Mouse (Mus musculus) MEL (cell line): ENCODE data around the gene Ehmt2. TPM values are rescaled to one million over a fixed set of nuclear protein-coding genes. Genes with fewer than 3 reads are reported as not detected.

ENCODE experiments used
- DNase-seq: peaks from one replicate; pipeline ENCODE4 v3.0.0; 2011; ENCODE audit warnings: low read depth, low spot score
- H3K27ac ChIP-seq: 2 replicates; pipeline ENCODE4 v1.5.1; 2012; ENCODE audit warnings: low read depth, mild to moderate bottlenecking, control low read depth, low read length, moderate library complexity; ENCODE audit not compliant: control insufficient read depth
- H3K27me3 ChIP-seq, 2 experiments: fragments of 150-350 bp in 1 of 2; sonication (generic) in 1 of 2; 2 replicates each; pipeline ENCODE4 v1.6.1; 2012; ENCODE audit warnings: low read length in 2 of 2, mild to moderate bottlenecking in 2 of 2, improper control_type of control experiment in 1 of 2, moderate library complexity in 1 of 2; ENCODE audit not compliant: insufficient read depth in 2 of 2, control insufficient read depth in 1 of 2
- H3K36me3 ChIP-seq, 2 experiments: 2 replicates each; pipeline ENCODE4 v1.6.1; 2012 to 2014; ENCODE audit warnings: low read length in 2 of 2, improper control_type of control experiment in 1 of 2, inconsistent platforms in 1 of 2, mild to moderate bottlenecking in 1 of 2; ENCODE audit not compliant: insufficient read depth in 2 of 2, control insufficient read depth in 1 of 2
- H3K4me1 ChIP-seq, 2 experiments: fragments of 150-350 bp in 1 of 2; sonication (generic) in 1 of 2; 2 replicates each; pipeline ENCODE4 v1.6.1; 2012; ENCODE audit warnings: low read length in 2 of 2, improper control_type of control experiment in 1 of 2, mild to moderate bottlenecking in 1 of 2; ENCODE audit not compliant: insufficient read depth in 2 of 2, control insufficient read depth in 1 of 2
- H3K4me3 ChIP-seq, 2 experiments: fragments of 150-350 bp in 1 of 2; sonication (generic) in 1 of 2; 2 replicates each; pipeline ENCODE4 v1.5.1; 2012; ENCODE audit warnings: low read depth in 2 of 2, low read length in 2 of 2, mild to moderate bottlenecking in 2 of 2, moderate library complexity in 2 of 2, control low read depth in 1 of 2, improper control_type of control experiment in 1 of 2; ENCODE audit not compliant: control insufficient read depth in 1 of 2, insufficient read depth in 1 of 2
- H3K79me2 ChIP-seq: 2 replicates; pipeline ENCODE4 v1.6.1; 2012; ENCODE audit warnings: mild to moderate bottlenecking, low read length, moderate library complexity; ENCODE audit not compliant: control insufficient read depth, poor library complexity, insufficient read depth
- H3K9ac ChIP-seq: 2 replicates; pipeline ENCODE4 v1.6.1; 2012; ENCODE audit warnings: low read depth, mild to moderate bottlenecking, control low read depth, low read length, moderate library complexity; ENCODE audit not compliant: control insufficient read depth, poor library complexity, severe bottlenecking
- H3K9me3 ChIP-seq: fragments of 150-350 bp; sonication (generic); replicated peaks from 2 replicates; pipeline ENCODE4 v1.6.1; 2012; ENCODE audit warnings: mild to moderate bottlenecking, low read length, improper control_type of control experiment, moderate library complexity; ENCODE audit not compliant: insufficient read depth
- CTCF ChIP-seq, 3 experiments: IDR thresholded peaks in 2 of 3; conservative IDR thresholded peaks in 1 of 3; 2 replicates each; pipeline ENCODE4 v1.5.1; 2011 to 2012; ENCODE audit warnings: low read length in 3 of 3, low read depth in 2 of 3, mild to moderate bottlenecking in 2 of 3, improper control_type of control experiment in 1 of 3, inconsistent platforms in 1 of 3, mixed read lengths in 1 of 3, moderate library complexity in 1 of 3; ENCODE audit not compliant: control insufficient read depth in 1 of 3, insufficient read depth in 1 of 3, poor library complexity in 1 of 3, severe bottlenecking in 1 of 3
- ELF1 ChIP-seq: IDR thresholded peaks from 2 replicates; pipeline ENCODE4 v1.6.1; 2014; ENCODE audit warnings: low read depth, mild to moderate bottlenecking, inconsistent platforms, low read length, improper control_type of control experiment, moderate library complexity
- ETS1 ChIP-seq: IDR thresholded peaks from 2 replicates; pipeline ENCODE4 v1.6.1; 2012; ENCODE audit warnings: low read depth, mild to moderate bottlenecking, inconsistent platforms, low read length, improper control_type of control experiment, moderate library complexity
- HCFC1 ChIP-seq: IDR thresholded peaks from 2 replicates; pipeline ENCODE4 v1.6.1; 2012; ENCODE audit warnings: low read depth, mild to moderate bottlenecking, inconsistent platforms, low read length, improper control_type of control experiment, moderate library complexity
- MAZ ChIP-seq: IDR thresholded peaks from 2 replicates; pipeline ENCODE4 v1.6.1; 2012; ENCODE audit warnings: low read depth, mild to moderate bottlenecking, inconsistent platforms, low read length, improper control_type of control experiment
- MEF2A ChIP-seq: IDR thresholded peaks from 2 replicates; pipeline ENCODE4 v1.6.1; 2014; ENCODE audit warnings: low read depth, mild to moderate bottlenecking, inconsistent platforms, low read length, improper control_type of control experiment; ENCODE audit not compliant: poor library complexity, insufficient replicate concordance, severe bottlenecking; ENCODE audit errors: extremely low read depth
- MXI1 ChIP-seq: IDR thresholded peaks from 2 replicates; pipeline ENCODE4 v1.6.1; 2011; ENCODE audit warnings: mild to moderate bottlenecking, low read depth, low read length, improper control_type of control experiment
- MYC ChIP-seq: IDR thresholded peaks from 2 replicates; pipeline ENCODE4 v1.6.1; 2011; ENCODE audit warnings: low read depth, mild to moderate bottlenecking, low read length, improper control_type of control experiment, moderate library complexity
- POLR2AphosphoS2 ChIP-seq: IDR thresholded peaks from 2 replicates; pipeline ENCODE4 v1.6.1; 2011; ENCODE audit warnings: low read length, improper control_type of control experiment
- RCOR1 ChIP-seq: IDR thresholded peaks from 2 replicates; pipeline ENCODE4 v1.6.1; 2012; ENCODE audit warnings: low read depth, mild to moderate bottlenecking, inconsistent platforms, low read length, improper control_type of control experiment
- SIN3A ChIP-seq: IDR thresholded peaks from 2 replicates; pipeline ENCODE4 v1.6.1; 2012; ENCODE audit warnings: low read length, improper control_type of control experiment, inconsistent platforms
- TAL1 ChIP-seq: IDR thresholded peaks from 2 replicates; pipeline ENCODE4 v1.6.1; 2012; ENCODE audit warnings: mild to moderate bottlenecking, inconsistent platforms, low read length, moderate library complexity, mixed read lengths
- TCF12 ChIP-seq: IDR thresholded peaks from 2 replicates; pipeline ENCODE4 v1.6.1; 2014; ENCODE audit warnings: low read depth, mild to moderate bottlenecking, inconsistent platforms, low read length, improper control_type of control experiment, moderate library complexity
- UBTF ChIP-seq: IDR thresholded peaks from 2 replicates; pipeline ENCODE4 v1.6.1; 2012; ENCODE audit warnings: low read depth, mild to moderate bottlenecking, inconsistent platforms, low read length, improper control_type of control experiment, moderate library complexity, borderline replicate concordance; ENCODE audit not compliant: insufficient read depth
- USF2 ChIP-seq, 2 experiments: IDR thresholded peaks; 2 replicates each; pipeline ENCODE4 v1.6.1; 2011 to 2012; ENCODE audit warnings: improper control_type of control experiment in 2 of 2, low read length in 2 of 2, borderline replicate concordance in 1 of 2, inconsistent platforms in 1 of 2, low read depth in 1 of 2, mild to moderate bottlenecking in 1 of 2; ENCODE audit not compliant: insufficient read depth in 1 of 2
- ZC3H11A ChIP-seq: IDR thresholded peaks from 2 replicates; pipeline ENCODE4 v1.6.1; 2012; ENCODE audit warnings: low read depth, mild to moderate bottlenecking, inconsistent platforms, low read length, improper control_type of control experiment
- polyA plus RNA-seq, 2 experiments: library from polyadenylated mRNA; stranded (reverse) in 1 of 2; unstranded in 1 of 2; fragments of >175 nt in 1 of 2; fragments of >200 nt in 1 of 2; gene quantifications; 2 replicates each; pipeline versions ENCODE4 v1.2.1 to v1.2.4; 2012; ENCODE audit warnings: low replicate concordance in 2 of 2, low read depth in 1 of 2; ENCODE audit not compliant: insufficient read length in 2 of 2, insufficient read depth in 1 of 2, missing spikeins in 1 of 2
- total RNA-seq: library from RNA; depleted of rRNA; stranded (reverse); fragments of 300-350 nt; gene quantifications from 2 replicates; pipeline ENCODE4 v1.2.3, GENCODE M21; 2012

The Ehmt2 gene
- total and polyA plus RNA-seq, 3 experiments = 66.6 to 113 TPM; not detected in 1

GRCm38 (mm10) chr17:34895724-34896123, 2.5 kb upstream of the Ehmt2 start:
- Histone ChIP-seq H3K9ac (no peak overlapping the region), H3K4me3 (no peak overlapping the region), H3K27me3 (no peaks in the 10 kb centered on the region), H3K27ac (no peak overlapping the region), H3K79me2 (peaks cover 34% of the 10 kb centered on the region), H3K9me3 (no peaks in the 10 kb centered on the region), H3K4me1 (peaks cover 0 to 18% of the 10 kb centered on the region in 2 experiments; a peak in 3 of 4 replicates), H3K36me3 (peaks cover 0 to 17% of the 10 kb centered on the region in 2 experiments; a peak in 2 of 4 replicates)
- DNase-seq = no peak
- TF ChIP-seq CTCF (IDR thresholded peaks at IDR 0.05 in 2 of 3, conservative IDR thresholded peaks at IDR 0.05 in 1 of 3; ENCODE audit: control insufficient read depth in 1 of 3, insufficient read depth in 1 of 3, low read depth in 2 of 3, low read length in 3 of 3, poor library complexity in 1 of 3, severe bottlenecking in 1 of 3) (no peak), ELF1 (no peak), MAZ (no peak), TCF12 (no peak), UBTF (no peak), TAL1 (no peak), USF2 (IDR thresholded peaks at IDR 0.05; ENCODE audit: borderline replicate concordance in 1 of 2, insufficient read depth in 1 of 2, low read depth in 1 of 2, low read length in 2 of 2) (no peak), SIN3A (no peak), MYC (no peak), MXI1 (no peak), HCFC1 (no peak), RCOR1 (no peak), ZC3H11A (no peak), MEF2A (no peak)

GRCm38 (mm10) chr17:34896366-34896765, 1.9 kb upstream of the Ehmt2 start:
- Histone ChIP-seq H3K79me2 (peaks cover 34% of the 10 kb centered on the region), H3K9ac (no peak overlapping the region), H3K9me3 (no peaks in the 10 kb centered on the region), H3K27ac (no peak overlapping the region), H3K4me1 (peaks cover 0 to 21% of the 10 kb centered on the region in 2 experiments; a peak in 3 of 4 replicates), H3K36me3 (peaks cover 0 to 17% of the 10 kb centered on the region in 2 experiments; a peak in 2 of 4 replicates), H3K27me3 (no peaks in the 10 kb centered on the region), H3K4me3 (no peak overlapping the region)
- 0 out of 2 replicates have a peak, but pooled peaks have one; percentile 18 for TF ChIP-seq SIN3A
- no peak for TF ChIP-seq ETS1
- peak; percentile 41; the same call in 1 of the 2 replicates for TF ChIP-seq POLR2AphosphoS2
- DNase-seq = peak; percentile 37
